Mouse (Mus musculus) hindbrain, embryonic 14.5 days (tissue): ENCODE data around the gene Susd4. TPM values are rescaled to one million over a fixed set of nuclear protein-coding genes. Genes with fewer than 3 reads are reported as not detected.

Source experiments
- ATAC-seq: fragments of 200-750 bp; cut with Nextera tagmentation; 2 replicates; pipeline ENCODE4 v1.8.0; 2017; ENCODE audit warnings: moderate number of reproducible peaks, mild to moderate bottlenecking, moderate TSS enrichment, moderate library complexity; ENCODE audit not compliant: low FRiP score
- DNase-seq: peaks from one replicate; pipeline ENCODE4 v3.0.0-alpha.2; 2015; ENCODE audit warnings: low spot score
- H3K27ac ChIP-seq: fragments of 300-500 bp; sonication (generic); 2 replicates; pipeline ENCODE4 v1.5.1; 2014; ENCODE audit warnings: mild to moderate bottlenecking, moderate library complexity
- H3K27me3 ChIP-seq: fragments of 300-500 bp; sonication (generic); 2 replicates; pipeline ENCODE4 v1.6.1; 2014; ENCODE audit warnings: mild to moderate bottlenecking, low read length, mixed read lengths; ENCODE audit not compliant: control insufficient read depth, insufficient read depth
- H3K36me3 ChIP-seq: fragments of 300-500 bp; sonication (generic); replicated peaks from 2 replicates; pipeline ENCODE4 v1.6.1; 2014; ENCODE audit not compliant: control insufficient read depth, insufficient read depth
- H3K4me1 ChIP-seq: fragments of 300-500 bp; sonication (generic); replicated peaks from 2 replicates; pipeline ENCODE4 v1.6.1; 2014; ENCODE audit warnings: antibody characterized with exemption, low read length, mixed read lengths; ENCODE audit not compliant: control insufficient read depth, insufficient read depth
- H3K4me2 ChIP-seq: fragments of 300-500 bp; sonication (generic); replicated peaks from 2 replicates; pipeline ENCODE4 v1.6.1; 2014; ENCODE audit warnings: mild to moderate bottlenecking, moderate library complexity
- H3K4me3 ChIP-seq: fragments of 300-500 bp; sonication (generic); replicated peaks from 2 replicates; pipeline ENCODE4 v1.5.1; 2014; ENCODE audit warnings: mild to moderate bottlenecking, low read length
- H3K9ac ChIP-seq: fragments of 300-500 bp; sonication (generic); 2 replicates; pipeline ENCODE4 v1.6.1; 2014
- H3K9me3 ChIP-seq: fragments of 300-500 bp; sonication (generic); 2 replicates; pipeline ENCODE4 v1.6.1; 2016; ENCODE audit warnings: low read length; ENCODE audit not compliant: control insufficient read depth
- WGBS: fragments of 180-500 bp; shearing (Covaris S2); extraction: QIAGEN DNeasy Blood & Tissue Kit; methylation state at CpG from one replicate; pipeline ENCODE4 v1.1.7; 2014; 5-methylcytosine and 5-hydroxymethylcytosine counted together
- polyA plus RNA-seq: library from polyadenylated mRNA; unstranded; fragments of >200 nt; fragmentation: Nextera tagmentation; extraction: Ambion mirVana; gene quantifications from 2 replicates; pipeline ENCODE4 v1.2.1, GENCODE M21; 2014

The Susd4 gene
- polyA plus RNA-seq, 1 experiment from 2014 or later = 73.9 TPM

DNA sequence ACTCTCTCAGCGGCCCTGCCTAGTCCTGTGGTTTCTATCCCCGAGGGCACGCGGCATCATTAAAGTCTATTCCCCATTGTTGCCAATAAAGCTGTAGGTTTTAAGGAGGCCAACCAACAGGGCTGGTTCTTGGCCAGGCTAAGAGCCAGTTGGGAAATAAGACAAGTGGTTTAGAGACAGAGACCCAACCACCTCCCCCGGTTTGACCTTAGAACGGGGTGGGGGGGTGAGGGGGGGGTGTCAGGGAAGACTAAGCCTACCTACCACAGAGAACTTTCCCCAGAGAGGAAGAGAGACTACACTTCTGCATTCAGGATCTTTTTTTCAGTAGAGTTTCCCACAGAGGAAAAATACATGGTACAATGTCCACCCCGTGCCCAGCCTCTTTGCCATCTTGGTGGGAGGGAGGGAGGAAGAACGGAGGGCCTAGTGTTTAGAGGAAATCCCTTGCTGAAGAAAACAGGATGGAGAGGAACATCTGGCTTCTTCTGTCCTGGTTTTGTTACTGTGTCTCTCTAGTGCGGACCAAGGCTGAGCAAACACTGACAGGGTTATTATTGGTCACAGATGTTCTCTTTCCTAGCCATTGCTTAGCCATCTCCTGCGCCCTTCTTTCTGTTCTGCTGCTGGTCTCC is 173.9 kb downstream of the Susd4 start:
- Histone ChIP-seq H3K4me2 (no peak overlapping the region), H3K9me3 (no peaks in the 10 kb centered on the region), H3K4me1 (peaks cover 5% of the 10 kb centered on the region; the same call in 1 of the 2 replicates), H3K9ac (no peak overlapping the region), H3K36me3 (no peaks in the 10 kb centered on the region), H3K27ac (no peak overlapping the region), H3K4me3 (no peak overlapping the region), H3K27me3 (no peaks in the 10 kb centered on the region)
- DNase-seq = no peak
- WGBS = 74% methylated on average over 10 of the region's 10 CpGs
- ATAC-seq = no peak

DNA sequence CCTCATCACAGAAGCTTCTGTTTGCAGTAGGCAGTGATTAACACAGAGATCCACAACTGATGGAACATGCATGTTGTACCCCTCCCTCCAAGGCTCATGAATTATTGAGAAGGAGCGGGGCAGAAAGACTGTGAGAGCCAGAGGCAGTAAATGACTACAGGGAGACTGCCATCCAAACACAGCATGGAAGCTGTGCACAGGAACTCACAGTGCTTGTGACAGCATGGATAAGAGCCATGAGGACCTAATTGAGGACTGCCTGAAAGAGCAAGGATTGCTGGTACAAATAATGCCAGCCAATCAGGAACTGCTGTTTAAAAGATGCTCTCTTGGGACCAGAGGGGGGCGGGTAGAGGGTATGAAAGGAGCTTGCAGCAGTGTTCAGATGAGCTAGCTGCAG is 178.3 kb downstream of the Susd4 start:
- Histone ChIP-seq H3K36me3 (no peaks in the 10 kb centered on the region), H3K27me3 (no peaks in the 10 kb centered on the region), H3K27ac (no peak overlapping the region), H3K4me1 (peaks cover 5% of the 10 kb centered on the region; the same call in 1 of the 2 replicates), H3K4me2 (no peak overlapping the region), H3K9me3 (no peaks in the 10 kb centered on the region), H3K9ac (no peak overlapping the region), H3K4me3 (no peak overlapping the region)
- WGBS = 56% methylated on average over 2 of the region's 2 CpGs
- ATAC-seq (no peak), DNase-seq (no peak)

DNA sequence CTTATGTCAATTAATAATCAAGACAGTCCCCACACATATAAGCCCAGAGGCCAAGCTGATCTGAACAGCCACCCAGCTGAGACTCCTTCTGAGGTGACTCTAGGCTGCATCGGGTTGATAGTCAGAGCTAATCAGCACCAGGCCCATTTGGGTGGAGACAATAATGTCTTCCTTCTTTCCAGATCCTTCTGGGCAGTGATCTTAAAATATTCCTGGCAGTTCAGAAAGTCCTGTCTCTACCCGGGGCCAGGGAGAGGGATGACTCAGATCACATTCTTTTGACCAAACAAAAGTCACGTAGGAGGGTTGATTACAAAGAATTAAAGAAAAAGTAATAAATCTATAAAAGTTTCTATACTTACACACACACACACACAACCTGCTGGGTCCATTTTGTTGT is 180.3 kb downstream of the Susd4 start:
- no peak overlapping the region for H3K27ac ChIP-seq
- H3K27me3 ChIP-seq = no peaks in the 10 kb centered on the region
- no peak overlapping the region for H3K4me2 ChIP-seq
- 88% methylated on average over 3 of the region's 3 CpGs for WGBS
- H3K4me1 ChIP-seq = no peaks in the 10 kb centered on the region; the same call in 1 of the 2 replicates
- no peak for DNase-seq
- no peak overlapping the region for H3K4me3 ChIP-seq
- no peaks in the 10 kb centered on the region for H3K36me3 ChIP-seq
- 0 out of 2 replicates have a peak, but pooled peaks cover 4% of the 10 kb centered on the region for H3K9me3 ChIP-seq
- ATAC-seq = no peak
- H3K9ac ChIP-seq = no peak overlapping the region

DNA sequence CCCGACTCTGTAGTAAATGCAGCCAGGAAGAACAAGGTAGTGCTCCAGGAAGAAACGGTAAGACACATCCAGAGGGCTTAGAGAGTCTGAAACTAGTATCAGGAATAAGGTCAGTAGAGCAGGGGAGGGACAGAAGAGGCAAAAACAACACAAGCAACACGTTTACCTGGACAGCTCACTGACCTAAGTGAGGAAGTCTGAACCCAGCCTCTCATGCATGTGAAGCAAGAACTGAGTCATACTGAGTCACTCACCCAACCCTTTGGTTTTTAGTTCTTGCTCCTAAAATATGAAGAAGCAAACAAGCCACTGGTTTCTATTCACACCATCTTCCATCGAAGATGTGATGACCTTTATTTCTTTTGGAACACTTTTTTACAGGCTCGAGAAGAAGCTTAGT is 181.0 kb downstream of the Susd4 start:
- Histone ChIP-seq H3K4me1 (no peaks in the 10 kb centered on the region; the same call in 1 of the 2 replicates), H3K27me3 (no peaks in the 10 kb centered on the region), H3K36me3 (no peaks in the 10 kb centered on the region), H3K4me3 (no peak overlapping the region), H3K9ac (no peak overlapping the region), H3K9me3 (0 out of 2 replicates have a peak, but pooled peaks cover 4% of the 10 kb centered on the region), H3K4me2 (no peak overlapping the region), H3K27ac (no peak overlapping the region)
- DNase-seq (no peak), ATAC-seq (no peak)
- 80% methylated on average over 5 of the region's 5 CpGs for WGBS

DNA sequence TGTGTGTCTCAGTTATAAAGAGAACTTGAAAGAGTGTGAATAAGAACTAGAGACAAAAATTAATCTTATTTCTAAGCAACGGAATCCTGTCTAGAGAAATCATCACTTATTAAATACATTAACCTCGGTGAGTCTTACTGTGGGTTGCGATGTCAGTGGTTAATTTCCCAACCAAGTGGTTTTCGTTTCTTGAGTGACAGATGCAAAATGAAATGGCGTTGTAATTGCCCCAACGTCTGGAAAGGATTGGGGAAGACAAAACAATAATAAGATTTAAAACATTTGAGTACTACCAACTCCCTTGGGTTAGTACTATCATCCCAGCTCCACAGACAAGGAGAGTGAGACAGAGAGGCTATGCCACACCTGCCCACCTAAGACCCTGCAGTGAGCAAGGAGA is 181.9 kb downstream of the Susd4 start:
- H3K4me2 ChIP-seq = no peak overlapping the region
- H3K27ac ChIP-seq = no peak overlapping the region
- no peak overlapping the region for H3K9ac ChIP-seq
- 0 out of 2 replicates have a peak, but pooled peaks cover 4% of the 10 kb centered on the region for H3K9me3 ChIP-seq
- ATAC-seq (no peak), DNase-seq (no peak)
- 75% methylated on average over 6 of the region's 6 CpGs for WGBS
- H3K4me3 ChIP-seq = no peak overlapping the region
- H3K36me3 ChIP-seq = no peaks in the 10 kb centered on the region
- H3K27me3 ChIP-seq = no peaks in the 10 kb centered on the region
- no peaks in the 10 kb centered on the region; the same call in 1 of the 2 replicates for H3K4me1 ChIP-seq

Other genes with a start within 250 kb of the Susd4 start
- gene Capn2, start 246.3 kb upstream of the Susd4 start, polyA plus RNA-seq = 80.5 and 81.0 TPM in 2 replicates
- not detected in 2 replicates for gene Capn8, start 198.9 kb upstream of the Susd4 start, polyA plus RNA-seq
- gene Ccdc185, start 14.7 kb upstream of the Susd4 start, polyA plus RNA-seq = not detected in 2 replicates
- gene Tlr5, start 190.9 kb downstream of the Susd4 start, polyA plus RNA-seq = 0.21 and 0.33 TPM in 2 replicates